Mouse (Mus musculus) thymus, adult 2 months (tissue): ENCODE measurements around the gene B3gntl1. TPM values are rescaled to one million over a fixed set of nuclear protein-coding genes. Genes with fewer than 3 reads are reported as not detected.
A peak's percentile ranks its signal among the peaks of the same experiment; 100 is the strongest.

Experiments used
- DNase-seq: peaks from one replicate; pipeline ENCODE4 v3.0.0; 2021
- H3K27ac ChIP-seq: fragments of 200-500 bp; 2 replicates; pipeline ENCODE4 v1.5.1; 2012; ENCODE audit warnings: low read length, control low read depth; ENCODE audit not compliant: control insufficient read depth, insufficient read depth
- H3K27me3 ChIP-seq: fragments of 200-500 bp; 2 replicates; pipeline ENCODE4 v1.6.1; 2012; ENCODE audit warnings: mild to moderate bottlenecking, low read length, moderate library complexity, mixed read lengths; ENCODE audit not compliant: control insufficient read depth, insufficient read depth
- H3K36me3 ChIP-seq: fragments of 200-500 bp; 2 replicates; pipeline ENCODE4 v1.6.1; 2012; ENCODE audit warnings: mild to moderate bottlenecking, low read length, moderate library complexity; ENCODE audit not compliant: control insufficient read depth, insufficient read depth
- H3K4me1 ChIP-seq: fragments of 200-500 bp; replicated peaks from 2 replicates; pipeline ENCODE4 v1.6.1; 2012; ENCODE audit warnings: low read length; ENCODE audit not compliant: control insufficient read depth, insufficient read depth
- H3K4me3 ChIP-seq: fragments of 200-500 bp; 2 replicates; pipeline ENCODE4 v1.5.1; 2012; ENCODE audit warnings: mild to moderate bottlenecking, low read length, control low read depth, moderate library complexity; ENCODE audit not compliant: control insufficient read depth, insufficient read depth
- CTCF ChIP-seq: fragments of 200-500 bp; IDR thresholded peaks from 2 replicates; pipeline ENCODE4 v1.5.1; 2012; ENCODE audit warnings: mild to moderate bottlenecking, control low read depth, low read length, moderate library complexity, borderline replicate concordance; ENCODE audit not compliant: control insufficient read depth, poor library complexity, insufficient read depth; ENCODE audit errors: extremely low read depth
- POLR2A ChIP-seq: fragments of 200-500 bp; IDR thresholded peaks from 2 replicates; pipeline ENCODE4 v1.6.1; 2012; ENCODE audit warnings: mild to moderate bottlenecking, low read length, control low read depth, moderate library complexity; ENCODE audit not compliant: control insufficient read depth, poor library complexity, insufficient read depth; ENCODE audit errors: extremely low read depth
- WGBS: fragments of 180-500 bp; shearing (Covaris S2); methylation state at CpG from one replicate; pipeline ENCODE4 v1.1.7; 2018; 5-methylcytosine and 5-hydroxymethylcytosine counted together
- polyA plus RNA-seq: library from polyadenylated mRNA; depleted of rRNA; stranded (reverse); fragments of >200 nt; gene quantifications from 2 replicates; pipeline ENCODE4 v1.2.3, GENCODE M21; 2012

The B3gntl1 gene
- polyA plus RNA-seq, 1 experiment, result 6.8 TPM

- DNase-seq, result no peak
- no peak for TF ChIP-seq POLR2A
- no peak for TF ChIP-seq CTCF
- no peaks in the 10 kb centered on the region for H3K36me3 ChIP-seq
- WGBS, result 94% methylated on average over 6 of the region's 6 CpGs
- H3K4me3 ChIP-seq, result no peak overlapping the region
- H3K4me1 ChIP-seq, result peaks cover 20% of the 10 kb centered on the region
- H3K27ac ChIP-seq, result no peak overlapping the region
- no peaks in the 10 kb centered on the region for H3K27me3 ChIP-seq
These were observed 12.6 kb upstream of the B3gntl1 start for GRCm38 (mm10) chr11:121685491-121686001.

- TF ChIP-seq POLR2A (no peak), CTCF (no peak)
- WGBS, result 84% methylated on average over 3 of the region's 3 CpGs
- Histone ChIP-seq H3K4me3 (no peak overlapping the region), H3K4me1 (peaks cover 12% of the 10 kb centered on the region), H3K27me3 (no peaks in the 10 kb centered on the region), H3K27ac (no peak overlapping the region), H3K36me3 (no peaks in the 10 kb centered on the region)
- DNase-seq, result no peak
These were observed 10.3 kb upstream of the B3gntl1 start for GRCm38 (mm10) chr11:121683243-121683642.

GRCm38 (mm10) chr11:121680750-121681149, 7.8 kb upstream of the B3gntl1 start:
- Histone ChIP-seq H3K27ac (no peak overlapping the region), H3K27me3 (no peaks in the 10 kb centered on the region), H3K4me1 (no peaks in the 10 kb centered on the region), H3K4me3 (no peak overlapping the region), H3K36me3 (no peaks in the 10 kb centered on the region)
- 72% methylated on average over 5 of the region's 5 CpGs for WGBS
- no peak for DNase-seq
- TF ChIP-seq CTCF, result no peak
- TF ChIP-seq POLR2A, result no peak

GRCm38 (mm10) chr11:121679581-121679980, 6.6 kb upstream of the B3gntl1 start:
- TF ChIP-seq POLR2A (no peak), CTCF (no peak)
- H3K27ac ChIP-seq, result no peak overlapping the region
- no peaks in the 10 kb centered on the region for H3K4me1 ChIP-seq
- no peak for DNase-seq
- H3K36me3 ChIP-seq, result no peaks in the 10 kb centered on the region
- no peaks in the 10 kb centered on the region for H3K27me3 ChIP-seq
- WGBS, result 94% methylated on average over 2 of the region's 2 CpGs
- H3K4me3 ChIP-seq, result no peak overlapping the region

- H3K4me1 ChIP-seq, result peaks cover 4% of the 10 kb centered on the region
- no peak overlapping the region for H3K4me3 ChIP-seq
- WGBS, result 100% methylated on average over 2 of the region's 2 CpGs
- TF ChIP-seq POLR2A (no peak), CTCF (no peak)
- H3K27me3 ChIP-seq, result no peaks in the 10 kb centered on the region
- DNase-seq, result no peak
- H3K36me3 ChIP-seq, result no peaks in the 10 kb centered on the region
- H3K27ac ChIP-seq, result no peak overlapping the region
These were observed 3.9 kb upstream of the B3gntl1 start for GRCm38 (mm10) chr11:121676836-121677235.

GRCm38 (mm10) chr11:121673629-121674028, 676 bp upstream of the B3gntl1 start:
- TF ChIP-seq POLR2A (no peak), CTCF (no peak)
- H3K4me3 ChIP-seq, result peak overlapping the region; percentile 57
- H3K27ac ChIP-seq, result peak overlapping the region; percentile 42; the same call in 1 of the 2 replicates
- no peaks in the 10 kb centered on the region for H3K27me3 ChIP-seq
- H3K4me1 ChIP-seq, result peaks cover 4% of the 10 kb centered on the region
- no peaks in the 10 kb centered on the region for H3K36me3 ChIP-seq
- DNase-seq, result no peak
- 57% methylated on average over 7 of the region's 7 CpGs for WGBS
